Mouse (Mus musculus): ENCODE measurements around the gene Myod1.

Gene Myod1

DNA sequence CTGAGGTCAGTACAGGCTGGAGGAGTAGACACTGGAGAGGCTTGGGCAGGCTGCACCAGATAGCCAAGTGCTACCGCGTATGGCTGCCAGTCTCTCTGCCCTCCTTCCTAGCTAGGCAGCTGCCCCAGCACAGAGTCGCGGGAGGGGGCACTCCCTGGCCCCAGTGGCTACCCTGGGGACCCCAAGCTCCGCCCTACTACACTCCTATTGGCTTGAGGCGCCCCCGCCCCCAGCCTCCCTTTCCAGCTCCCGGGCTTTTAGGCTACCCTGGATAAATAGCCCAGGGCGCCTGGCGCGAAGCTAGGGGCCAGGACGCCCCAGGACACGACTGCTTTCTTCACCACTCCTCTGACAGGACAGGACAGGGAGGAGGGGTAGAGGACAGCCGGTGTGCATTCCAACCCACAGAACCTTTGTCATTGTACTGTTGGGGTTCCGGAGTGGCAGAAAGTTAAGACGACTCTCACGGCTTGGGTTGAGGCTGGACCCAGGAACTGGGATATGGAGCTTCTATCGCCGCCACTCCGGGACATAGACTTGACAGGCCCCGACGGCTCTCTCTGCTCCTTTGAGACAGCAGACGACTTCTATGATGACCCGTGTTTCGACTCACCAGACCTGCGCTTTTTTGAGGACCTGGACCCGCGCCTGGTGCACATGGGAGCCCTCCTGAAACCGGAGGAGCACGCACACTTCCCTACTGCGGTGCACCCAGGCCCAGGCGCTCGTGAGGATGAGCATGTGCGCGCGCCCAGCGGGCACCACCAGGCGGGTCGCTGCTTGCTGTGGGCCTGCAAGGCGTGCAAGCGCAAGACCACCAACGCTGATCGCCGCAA is at the start of gene Myod1:
Gene Myod1 (plus strand): TSS at position 303 of the 836 bp plus-strand sequence.
- no peak for DNase-seq (ENCODE audit: low read depth, low spot score)

DNA sequence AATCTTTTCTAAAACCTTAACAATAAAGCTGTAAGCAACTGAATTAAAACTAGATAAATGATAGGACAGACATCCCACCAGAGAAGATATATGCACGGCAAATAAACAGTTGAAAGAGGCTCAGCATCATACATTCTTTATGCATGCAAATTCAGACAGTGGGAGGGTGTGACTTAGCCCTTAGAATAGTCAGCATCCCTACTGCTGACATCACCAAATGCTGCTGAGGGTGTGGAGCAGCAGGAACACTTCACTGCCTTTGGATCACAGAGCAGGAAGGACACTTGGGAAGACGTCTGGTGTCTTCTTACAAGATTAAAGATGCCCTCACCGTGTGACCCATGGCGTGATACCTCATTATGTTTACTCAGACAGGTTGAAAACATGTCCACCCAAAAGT is 48.4 kb upstream of the Myod1 start:
- DNase-seq (ENCODE audit: low read depth, low spot score) = no peak

DNA sequence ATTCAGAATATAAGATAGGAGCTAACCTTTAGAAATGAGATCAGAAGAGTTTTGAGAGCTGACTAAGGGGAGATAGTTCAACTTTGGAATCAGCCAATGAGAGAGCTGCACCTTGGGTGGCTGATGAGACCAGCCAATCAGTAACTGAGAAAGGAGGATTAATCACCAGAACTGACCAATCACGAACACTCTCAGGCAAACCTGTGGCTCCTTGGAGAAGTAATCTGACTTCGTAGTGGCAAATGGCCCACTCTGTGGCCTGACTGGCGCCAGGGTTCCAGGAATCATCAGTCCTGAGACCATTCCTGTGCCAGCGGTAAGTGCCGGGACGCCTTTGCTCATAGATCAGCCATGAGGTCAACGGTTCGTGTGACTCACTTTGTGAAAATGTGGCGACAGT is 38.9 kb upstream of the Myod1 start:
- no peak for DNase-seq (ENCODE audit: low read depth, low spot score)

DNA sequence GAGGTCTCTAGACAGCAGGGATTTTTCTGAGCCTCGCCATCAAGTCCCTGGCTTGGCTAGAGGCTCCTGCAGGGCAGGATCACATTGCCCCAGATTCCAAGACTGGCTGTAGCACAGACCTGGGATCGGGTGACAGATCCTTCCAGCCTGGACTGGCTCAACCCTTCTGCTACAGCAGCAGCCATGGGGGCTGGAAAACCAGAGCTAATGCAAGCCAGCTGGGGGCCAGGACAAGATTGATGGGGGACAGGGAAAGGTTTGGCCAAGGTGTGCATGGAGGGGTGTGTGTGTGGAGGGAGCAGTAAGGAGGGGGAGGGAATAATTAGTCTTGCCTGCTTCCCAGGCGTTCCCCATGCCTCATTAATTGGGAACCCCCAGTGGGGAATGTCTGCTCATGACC is 36.5 kb upstream of the Myod1 start:
- DNase-seq (ENCODE audit: low read depth, low spot score) = no peak

DNA sequence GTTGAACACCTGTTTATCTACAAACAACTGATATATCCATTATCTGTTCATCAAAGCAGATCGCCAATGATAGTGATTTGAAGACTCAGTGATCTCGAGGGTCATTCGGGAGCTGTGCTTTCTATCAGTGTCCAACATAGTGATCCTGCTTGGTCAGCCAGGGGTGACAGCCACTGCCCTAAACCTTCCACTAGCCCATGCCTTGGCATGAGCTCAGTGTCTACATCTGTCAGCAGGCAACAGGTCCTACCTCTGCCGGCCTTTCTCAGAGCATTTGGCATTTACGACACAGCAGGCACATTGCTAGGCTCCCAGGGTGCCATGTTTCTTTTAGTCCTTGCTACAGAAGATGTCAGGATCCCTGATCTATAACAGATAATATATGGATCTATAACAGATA is 36.0 kb upstream of the Myod1 start:
- DNase-seq (ENCODE audit: low read depth, low spot score) = no peak

DNA sequence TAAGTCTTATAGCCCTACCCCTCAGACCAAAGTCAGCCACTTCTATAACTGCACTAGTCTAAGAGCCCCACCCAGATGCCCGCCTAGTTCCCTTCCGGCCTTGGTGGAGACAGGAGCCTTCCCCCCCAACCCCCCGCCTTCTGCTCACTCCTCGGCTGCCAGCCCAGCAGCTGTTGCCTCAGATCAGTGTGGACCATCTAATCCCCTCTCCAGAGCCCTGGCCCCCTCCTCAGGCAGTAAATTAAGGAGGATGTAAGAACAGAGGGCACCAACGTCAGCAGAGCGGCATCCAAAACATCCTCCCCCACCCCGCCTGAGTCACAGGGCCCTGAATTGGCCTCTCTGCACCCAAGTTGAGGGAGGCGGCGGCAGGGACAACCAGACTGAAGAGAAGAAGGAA is 34.8 kb upstream of the Myod1 start:
- DNase-seq (ENCODE audit: low read depth, low spot score) = no peak

DNA sequence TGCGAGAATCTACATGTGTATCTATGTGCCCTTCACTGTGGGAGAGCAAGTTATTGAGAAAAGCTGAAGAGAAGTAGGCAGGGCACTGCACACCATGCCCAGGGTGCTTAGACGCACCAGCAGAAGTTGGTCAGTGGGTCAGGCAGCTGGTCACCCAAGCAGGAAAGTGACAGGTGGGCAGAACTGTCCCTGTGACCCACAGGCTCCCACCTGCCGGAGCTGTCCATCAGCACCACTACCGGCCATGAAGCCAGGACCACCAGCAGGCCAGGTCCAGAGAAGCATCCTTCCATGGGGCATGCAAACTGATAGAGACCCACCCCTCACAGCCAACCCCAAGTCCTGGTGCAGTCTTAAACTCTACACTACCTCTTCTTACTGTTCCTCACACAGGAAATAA is 28.6 kb upstream of the Myod1 start:
- no peak for DNase-seq (ENCODE audit: low read depth, low spot score)

DNA sequence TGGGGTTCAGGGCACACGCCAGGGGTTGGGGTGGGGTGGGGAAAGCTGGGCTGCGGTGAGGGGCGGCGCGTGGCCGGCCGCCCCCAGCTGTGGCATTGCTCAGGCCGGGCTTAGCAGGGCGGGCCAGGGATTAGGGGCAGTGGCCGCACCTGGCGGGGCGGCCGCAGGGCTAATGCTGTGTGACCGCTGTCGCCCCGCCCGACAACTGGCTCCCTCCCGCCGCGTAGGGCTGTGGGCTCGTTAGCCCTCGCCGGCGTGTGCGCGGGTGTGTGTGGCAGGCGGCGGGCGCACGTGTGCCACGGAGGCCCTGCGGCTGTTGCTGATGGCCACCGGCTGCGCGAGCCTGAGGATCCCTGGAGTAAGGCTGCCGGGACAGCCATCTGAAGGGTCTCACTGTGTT is 27.5 kb upstream of the Myod1 start:
- DNase-seq (ENCODE audit: low read depth, low spot score) = no peak

DNA sequence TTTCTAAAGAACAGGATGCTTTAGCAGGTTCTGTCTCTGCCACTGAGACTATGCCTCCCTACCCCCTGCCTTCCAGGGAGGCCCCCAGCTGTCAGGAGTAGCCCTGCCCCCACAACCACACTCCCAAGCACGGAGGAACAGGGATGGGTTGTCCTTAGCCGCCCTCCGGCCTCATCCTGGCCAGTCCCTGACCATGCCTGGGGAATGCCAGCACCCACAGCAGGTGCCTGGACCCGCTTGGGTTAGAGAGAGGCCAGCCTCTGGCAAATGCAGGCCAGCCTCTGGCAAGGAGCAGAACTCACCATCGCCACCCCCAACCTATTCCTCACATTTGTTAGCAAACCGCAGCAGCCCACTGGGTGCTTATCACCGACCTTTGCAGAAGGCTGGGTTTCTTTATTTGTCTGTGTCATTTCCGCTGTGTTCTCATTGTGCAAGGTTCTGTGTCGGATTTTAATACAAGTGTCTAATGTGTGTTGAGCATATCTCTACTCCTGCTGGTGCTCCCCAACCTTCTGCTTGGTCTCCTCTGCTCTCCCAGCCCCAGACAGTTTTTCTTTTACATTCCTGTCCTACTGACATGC is 26.1 kb upstream of the Myod1 start:
- DNase-seq (ENCODE audit: low read depth, low spot score) = no peak

DNA sequence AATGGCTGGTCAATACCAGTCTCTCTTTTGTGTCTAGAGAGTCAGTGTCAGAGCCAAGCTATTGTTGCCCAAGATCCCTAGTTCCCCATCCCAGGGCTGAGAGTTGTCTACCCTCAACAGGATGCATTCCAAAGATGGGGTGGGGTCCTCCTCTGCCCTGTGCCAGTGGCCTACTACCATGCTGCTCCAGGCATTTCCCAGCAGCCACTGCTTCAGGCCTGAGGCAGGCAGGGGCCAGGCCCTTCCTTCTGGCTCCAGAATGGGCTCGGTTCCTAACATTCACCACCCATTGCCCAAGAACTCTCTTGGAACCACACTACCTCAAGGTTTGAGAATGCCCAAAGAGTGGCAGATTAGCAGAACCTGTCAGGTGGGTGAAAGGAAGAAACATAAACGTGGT is 23.5 kb upstream of the Myod1 start:
- no peak for DNase-seq (ENCODE audit: low read depth, low spot score)

DNA sequence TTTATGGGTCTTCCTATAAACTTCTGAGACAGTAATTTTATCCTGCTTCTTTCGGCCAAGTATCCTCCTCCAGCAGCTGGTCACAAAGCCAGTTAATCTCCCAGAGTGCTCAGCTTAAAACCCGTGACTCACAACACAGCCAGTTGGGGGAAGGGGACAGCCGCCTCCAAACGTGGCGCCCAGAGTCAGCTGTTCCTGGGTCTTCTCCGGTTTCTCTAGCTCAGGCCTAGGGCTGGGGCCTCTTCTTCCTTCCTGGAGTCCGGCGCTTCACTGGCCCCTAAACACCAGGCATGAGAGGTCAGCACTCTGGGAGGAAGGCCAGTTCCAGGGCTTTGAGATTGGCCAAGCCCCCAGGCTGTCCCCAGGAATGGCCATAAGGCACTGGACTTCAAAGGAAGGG is 23.1 kb upstream of the Myod1 start:
- DNase-seq (ENCODE audit: low read depth, low spot score) = no peak

DNA sequence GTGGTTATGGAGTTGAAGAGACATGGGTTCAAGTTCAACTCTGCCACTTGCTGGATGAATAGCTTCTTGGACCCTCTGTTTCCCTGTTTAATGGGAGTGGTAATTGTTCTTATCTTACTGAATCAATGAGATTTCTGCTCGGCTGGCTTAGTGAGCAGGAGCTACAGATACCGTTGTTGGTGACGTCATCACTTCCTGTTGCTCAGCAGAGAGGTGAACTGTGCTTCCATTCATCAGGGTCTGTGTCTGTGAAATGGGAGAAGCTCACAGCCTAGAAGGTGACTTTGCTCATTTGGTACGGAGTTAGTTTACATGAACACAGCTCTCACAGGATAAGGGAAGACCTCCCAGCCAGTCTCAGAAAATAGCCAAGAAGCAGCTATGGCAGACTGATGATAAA is 22.4 kb upstream of the Myod1 start:
- DNase-seq (ENCODE audit: low read depth, low spot score) = peak; percentile 9

DNA sequence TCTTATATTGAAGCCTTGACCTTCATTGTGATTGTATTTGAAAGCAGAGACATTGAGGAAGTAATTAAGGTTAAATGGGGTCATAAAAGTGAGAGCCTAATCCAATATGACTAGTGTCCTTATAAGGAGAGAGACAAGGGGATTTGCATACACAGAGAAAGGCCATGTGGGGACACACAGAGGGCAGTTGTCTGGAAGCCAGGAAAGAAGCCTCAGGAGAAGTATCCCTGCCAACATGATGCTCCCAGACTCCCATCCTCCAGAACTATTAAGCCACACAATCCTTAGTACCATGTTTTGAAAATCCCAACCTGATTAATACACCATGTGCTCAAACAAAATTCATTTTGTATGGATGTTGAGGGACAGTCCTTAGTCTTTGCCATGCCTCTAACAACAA is 14.5 kb upstream of the Myod1 start:
- DNase-seq (ENCODE audit: low read depth, low spot score) = no peak

DNA sequence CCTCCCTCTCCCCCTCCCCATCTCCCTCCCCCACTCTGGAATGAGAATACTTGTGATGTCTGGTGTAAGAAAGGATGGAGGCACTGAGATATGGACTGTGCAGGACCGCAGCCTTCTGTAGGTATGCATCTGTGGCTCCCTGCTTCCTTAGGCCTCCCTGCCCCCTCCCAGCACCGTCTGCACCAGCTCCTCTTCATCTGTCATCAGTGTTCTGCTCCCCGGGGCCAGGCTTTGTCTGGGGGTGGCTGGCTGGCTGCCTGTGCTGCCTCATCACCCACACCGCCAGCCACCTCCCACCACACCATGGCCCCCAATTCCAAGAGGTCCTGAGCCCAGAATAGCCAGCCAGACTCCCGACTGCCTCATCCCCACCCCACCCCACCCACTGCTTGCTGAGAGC is 12.1 kb upstream of the Myod1 start:
- no peak for DNase-seq (ENCODE audit: low read depth, low spot score)

DNA sequence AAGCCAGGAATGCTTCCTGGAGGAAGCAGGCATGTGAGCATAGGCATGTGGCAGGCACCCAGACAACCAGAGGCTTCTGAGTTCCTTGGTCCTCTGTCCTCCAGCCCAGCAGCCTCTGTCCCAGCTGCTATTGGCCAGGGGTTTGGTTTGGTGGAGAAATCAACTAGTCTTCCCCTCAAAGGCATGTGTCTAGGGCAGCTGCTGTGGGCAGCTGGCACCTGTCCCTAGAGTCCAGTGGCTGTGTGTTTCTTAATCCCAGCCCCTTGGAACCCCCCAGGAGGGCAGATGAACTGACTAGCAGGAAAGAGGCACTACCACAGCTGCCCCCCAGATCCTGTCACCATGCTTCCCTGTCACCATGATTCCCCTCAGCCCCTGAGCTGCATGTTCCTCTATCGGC is 10.5 kb upstream of the Myod1 start:
- no peak for DNase-seq (ENCODE audit: low read depth, low spot score)

DNA sequence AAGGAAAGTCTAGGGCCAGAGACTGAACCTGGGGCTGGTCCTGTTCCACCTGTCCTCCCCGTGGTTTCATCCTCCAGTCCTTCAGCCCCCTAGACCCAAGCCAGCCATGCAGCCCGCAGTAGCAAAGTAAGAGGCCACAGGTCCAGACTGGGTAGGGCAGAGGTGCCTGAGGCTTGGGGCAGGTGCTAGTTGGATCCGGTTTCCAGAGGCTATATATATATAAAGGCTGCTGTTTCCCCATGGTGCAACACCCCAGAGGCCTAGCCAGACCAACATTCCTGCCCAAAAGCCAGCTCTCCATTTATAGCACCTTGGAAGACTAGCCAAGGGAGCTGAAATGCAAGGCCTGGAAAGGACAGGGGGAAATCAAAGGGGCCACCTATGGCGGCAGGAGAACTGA is 5.2 kb upstream of the Myod1 start:
- no peak for DNase-seq (ENCODE audit: low read depth, low spot score)

DNA sequence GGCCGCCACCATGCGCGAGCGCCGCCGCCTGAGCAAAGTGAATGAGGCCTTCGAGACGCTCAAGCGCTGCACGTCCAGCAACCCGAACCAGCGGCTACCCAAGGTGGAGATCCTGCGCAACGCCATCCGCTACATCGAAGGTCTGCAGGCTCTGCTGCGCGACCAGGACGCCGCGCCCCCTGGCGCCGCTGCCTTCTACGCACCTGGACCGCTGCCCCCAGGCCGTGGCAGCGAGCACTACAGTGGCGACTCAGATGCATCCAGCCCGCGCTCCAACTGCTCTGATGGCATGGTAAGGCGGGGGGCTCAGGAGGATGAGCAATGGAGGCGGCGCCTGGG is 703 bp downstream of the Myod1 start:
- DNase-seq (ENCODE audit: low read depth, low spot score) = no peak

DNA sequence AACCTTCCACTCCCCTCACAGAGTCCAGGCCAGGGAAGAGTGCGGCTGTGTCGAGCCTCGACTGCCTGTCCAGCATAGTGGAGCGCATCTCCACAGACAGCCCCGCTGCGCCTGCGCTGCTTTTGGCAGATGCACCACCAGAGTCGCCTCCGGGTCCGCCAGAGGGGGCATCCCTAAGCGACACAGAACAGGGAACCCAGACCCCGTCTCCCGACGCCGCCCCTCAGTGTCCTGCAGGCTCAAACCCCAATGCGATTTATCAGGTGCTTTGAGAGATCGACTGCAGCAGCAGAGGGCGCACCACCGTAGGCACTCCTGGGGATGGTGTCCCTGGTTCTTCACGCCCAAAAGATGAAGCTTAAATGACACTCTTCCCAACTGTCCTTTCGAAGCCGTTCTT is 1.8 kb downstream of the Myod1 start:
- no peak for DNase-seq (ENCODE audit: low read depth, low spot score)

DNA sequence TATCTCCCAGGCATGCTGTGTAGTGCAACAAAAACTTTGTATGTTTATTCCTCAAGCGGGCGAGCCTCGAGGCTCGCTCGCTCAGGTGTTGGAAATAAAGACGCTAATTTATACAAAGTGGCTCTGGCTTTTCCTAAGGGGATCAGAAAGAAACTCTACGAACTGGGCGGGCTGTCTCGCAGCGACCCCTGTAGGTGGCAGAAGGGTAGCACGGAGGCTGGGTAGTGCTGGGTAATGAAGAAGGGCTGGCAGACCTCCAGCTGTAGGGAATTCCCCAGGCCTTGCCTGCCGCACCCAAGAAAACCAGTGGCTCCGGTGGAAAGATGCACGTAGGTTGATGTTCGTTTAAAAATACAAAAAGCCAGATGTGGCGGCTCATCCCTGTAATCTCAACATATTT is 2.7 kb downstream of the Myod1 start:
- DNase-seq (ENCODE audit: low read depth, low spot score) = peak; percentile 75

DNA sequence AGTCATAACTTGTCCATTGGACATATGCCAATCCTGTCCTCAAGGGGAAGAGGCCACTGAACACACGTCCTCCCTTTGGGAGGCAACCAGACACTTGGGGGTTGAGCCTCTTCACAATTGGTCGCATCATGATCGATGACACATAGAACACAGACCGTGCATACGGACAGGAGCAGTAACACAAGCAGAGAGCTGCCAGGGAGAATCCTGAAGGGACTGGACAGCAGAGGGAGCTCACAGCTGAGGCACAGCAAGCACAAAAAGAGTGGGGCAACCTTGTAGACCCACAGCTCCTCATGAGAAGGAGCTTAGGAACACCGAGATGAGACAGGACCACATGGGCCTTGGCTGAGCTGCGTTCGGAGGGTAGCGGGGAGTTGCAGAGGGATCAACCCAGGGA is 4.4 kb downstream of the Myod1 start:
- DNase-seq (ENCODE audit: low read depth, low spot score) = no peak

DNA sequence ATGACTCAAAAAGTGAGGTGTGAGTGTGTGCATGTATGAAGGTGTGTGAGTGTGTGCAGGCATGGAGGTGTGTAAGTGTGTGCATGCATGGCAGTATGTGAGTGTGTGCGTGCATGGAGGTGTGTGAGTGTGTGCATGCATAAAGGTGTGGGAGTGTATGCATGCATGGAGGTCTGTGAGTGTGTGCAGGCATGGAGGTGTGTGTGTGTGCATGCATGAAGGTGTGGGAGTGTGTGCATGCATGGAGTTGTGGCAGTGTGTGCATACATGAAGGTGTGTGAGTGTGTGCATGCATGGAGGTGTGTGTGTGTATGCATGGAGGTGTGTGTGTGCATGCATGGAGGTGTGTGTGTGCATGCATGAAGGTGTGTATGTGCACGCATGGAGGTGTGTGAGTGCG is 11.2 kb downstream of the Myod1 start:
- no peak for DNase-seq (ENCODE audit: low read depth, low spot score)

DNA sequence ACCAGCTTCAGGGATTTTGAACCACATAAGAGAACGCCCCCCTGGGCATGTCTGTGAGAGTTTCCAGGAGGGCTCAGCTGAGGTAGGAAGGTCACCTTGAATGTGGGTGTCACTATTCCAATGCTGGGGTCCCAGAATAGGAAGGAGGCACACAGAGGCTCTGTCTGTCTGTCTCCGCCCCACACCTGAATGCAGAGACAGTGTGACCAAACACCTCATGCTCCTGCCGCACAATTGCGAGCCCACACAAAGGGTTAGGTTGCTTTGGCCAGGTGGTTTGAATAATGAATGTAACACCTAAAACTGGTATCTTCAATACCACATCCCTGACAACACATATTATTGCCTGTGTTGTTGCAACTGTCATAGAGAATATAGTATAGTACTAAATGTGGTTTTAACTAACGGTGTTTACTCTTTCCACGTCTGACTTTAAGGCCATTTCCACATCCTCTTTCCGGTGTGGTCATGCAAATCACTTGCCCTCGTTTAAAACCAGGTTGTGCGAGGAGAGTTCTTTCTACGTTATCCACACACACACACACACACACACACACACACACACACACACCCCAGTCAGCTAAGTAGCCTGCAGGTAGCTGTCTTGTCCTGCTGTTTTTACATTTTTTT is 13.3 kb downstream of the Myod1 start:
- peak; percentile 90 for DNase-seq (ENCODE audit: low read depth, low spot score)

DNA sequence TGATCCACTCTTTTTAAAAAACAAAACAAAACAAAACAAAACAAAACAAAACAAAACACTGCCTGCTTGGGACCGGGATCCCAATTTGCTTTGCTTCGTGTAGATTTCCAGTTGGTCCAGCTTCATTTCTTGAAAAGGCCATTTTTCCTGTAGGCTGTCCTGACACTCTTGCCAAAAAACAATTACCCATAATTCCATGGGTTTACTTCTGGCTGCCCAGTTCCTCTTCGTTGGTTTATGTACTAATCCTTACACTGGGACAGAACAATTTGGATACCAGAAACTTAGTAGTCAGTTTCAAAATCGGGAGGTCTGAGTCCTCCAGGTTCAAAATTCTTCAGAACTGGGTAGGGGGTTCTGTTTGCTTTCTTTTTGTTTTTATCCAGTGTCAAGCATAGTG is 14.0 kb downstream of the Myod1 start:
- DNase-seq (ENCODE audit: low read depth, low spot score) = no peak
